Mouse (Mus musculus): ENCODE results near the gene Atp6v1a. TPM values are rescaled to one million over a fixed set of nuclear protein-coding genes. Genes with fewer than 3 reads are reported as not detected.

Atp6v1a gene
- total and polyA plus RNA-seq, 3 experiments: 75.0 to 104 (median 78.5) TPM

GRCm38 (mm10) chr16:44172297-44173154 is 33.0 kb upstream of the Atp6v1a start:
- H3K9ac ChIP-seq (ENCODE audit: insufficient read depth, low read depth): peak overlapping the region; percentile 99
- H3K27me3 ChIP-seq (replicated peaks): no peaks in the 10 kb centered on the region
- no peaks in the 10 kb centered on the region for H3K9me3 ChIP-seq (replicated peaks; ENCODE audit: low read length)
- no peaks in the 10 kb centered on the region for H3K36me3 ChIP-seq (replicated peaks in 1 of 2; ENCODE audit: control insufficient read depth in 1 of 2, insufficient read depth in 1 of 2, low read length in 1 of 2)
- DNase-seq (ENCODE audit: extremely low read depth): peak; percentile 99
- H3K4me1 ChIP-seq (ENCODE audit: control insufficient read depth in 1 of 2, insufficient read depth in 2 of 2): peaks cover 6 to 25% of the 10 kb centered on the region in 2 experiments; a peak in 3 of 4 replicates
- in situ Hi-C loops (cut with MboI; ENCODE audit: low pct_ligation_motif_present, low pct_unique_long_range_greater_than_20kb, low sequenced_read_pairs) (no loop called here), dilution Hi-C loops (cut with MboI; ENCODE audit: extremely low pct_ligation_motif_present, extremely low pct_unique_long_range_greater_than_20kb, low sequenced_read_pairs) (no loop called here)
- H3K27ac ChIP-seq (ENCODE audit: insufficient read depth, low read depth): peak overlapping the region; percentile 83
- peak overlapping the region; percentile 85 for H3K4me2 ChIP-seq (ENCODE audit: insufficient read depth, low read depth, poor library complexity, severe bottlenecking)
- no peaks in the 10 kb centered on the region; the same call in 1 of the 2 replicates for H3K79me2 ChIP-seq (replicated peaks; ENCODE audit: control insufficient read depth, extremely low read depth, insufficient read depth, poor library complexity, severe bottlenecking)
- peak overlapping the region; percentile 60 to 92 (median 78) for H3K4me3 ChIP-seq (replicated peaks in 1 of 3; ENCODE audit: low read depth in 2 of 3, low read length in 2 of 3, poor library complexity in 1 of 3)
- TF ChIP-seq ZC3H11A (IDR thresholded peaks at IDR 0.05; ENCODE audit: low read depth, low read length) (no peak), RAD21 (IDR thresholded peaks at IDR 0.05; ENCODE audit: low read depth, low read length) (peak; percentile 39), NRF1 (IDR thresholded peaks at IDR 0.05; ENCODE audit: low read depth, low read length) (peak; percentile 64), TBP (conservative IDR thresholded peaks at IDR 0.05; ENCODE audit: low read depth, low read length) (peak; percentile 66), SIN3A (IDR thresholded peaks at IDR 0.05; ENCODE audit: low read length) (peak; percentile 79), MAX (IDR thresholded peaks at IDR 0.05; ENCODE audit: low read length) (peak; percentile 67), ZNF384 (IDR thresholded peaks at IDR 0.05; ENCODE audit: low read depth, low read length) (peak; percentile 100), UBTF (IDR thresholded peaks at IDR 0.05; ENCODE audit: low read depth, low read length) (no peak; the same call in 1 of the 2 replicates), ETS1 (conservative IDR thresholded peaks at IDR 0.05; ENCODE audit: low read depth, low read length) (no peak), BHLHE40 (IDR thresholded peaks at IDR 0.05; ENCODE audit: low read depth, low read length) (peak; percentile 24; the same call in 1 of the 2 replicates), RCOR1 (conservative IDR thresholded peaks at IDR 0.05; ENCODE audit: low read depth, low read length) (no peak), CTCF (conservative IDR thresholded peaks at IDR 0.05 in 1 of 2, IDR thresholded peaks at IDR 0.05 in 1 of 2; ENCODE audit: low read depth in 2 of 2, low read length in 2 of 2) (peak; percentile 37 to 81), JUND (conservative IDR thresholded peaks at IDR 0.05; ENCODE audit: low read depth, low read length) (0 out of 2 replicates have a peak, but pooled peaks have one; percentile 9), MYC (IDR thresholded peaks at IDR 0.05; ENCODE audit: low read depth, low read length) (no peak), CHD1 (IDR thresholded peaks at IDR 0.05; ENCODE audit: low read depth, low read length) (peak; percentile 65; the same call in 1 of the 2 replicates), MEF2A (IDR thresholded peaks at IDR 0.05; ENCODE audit: borderline replicate concordance, low read depth, low read length) (peak; percentile 44; the same call in 1 of the 2 replicates), ZMIZ1 (IDR thresholded peaks at IDR 0.05; ENCODE audit: low read depth, low read length) (peak; percentile 41; the same call in 1 of the 2 replicates), ELF1 (IDR thresholded peaks at IDR 0.05; ENCODE audit: low read depth, low read length) (peak; percentile 89), SMC3 (IDR thresholded peaks at IDR 0.05; ENCODE audit: low read depth, low read length) (peak; percentile 58), USF2 (conservative IDR thresholded peaks at IDR 0.05; ENCODE audit: low read depth, low read length) (0 out of 2 replicates have a peak, but pooled peaks have one; percentile 15), TCF12 (IDR thresholded peaks at IDR 0.05; ENCODE audit: low read depth, low read length) (peak; percentile 62), NELFE (IDR thresholded peaks at IDR 0.05; ENCODE audit: low read depth, low read length) (no peak), POLR2AphosphoS2 (IDR thresholded peaks at IDR 0.05; ENCODE audit: low read depth, low read length) (no peak; the same call in 1 of the 2 replicates), E2F4 (IDR thresholded peaks at IDR 0.05; ENCODE audit: insufficient replicate concordance, low read depth, low read length) (peak; percentile 82; the same call in 1 of the 2 replicates), CHD2 (IDR thresholded peaks at IDR 0.05; ENCODE audit: low read length) (peak; percentile 96), KAT2A (IDR thresholded peaks at IDR 0.05; ENCODE audit: insufficient replicate concordance, low read length) (peak; percentile 85), PAX5 (IDR thresholded peaks at IDR 0.05; ENCODE audit: low read length) (no peak), MAZ (IDR thresholded peaks at IDR 0.05; ENCODE audit: low read depth, low read length) (peak; percentile 100), HCFC1 (IDR thresholded peaks at IDR 0.05; ENCODE audit: low read depth, low read length) (peak; percentile 83), EP300 (IDR thresholded peaks at IDR 0.05; ENCODE audit: low read length) (peak; percentile 13; the same call in 1 of the 2 replicates), JUN (IDR thresholded peaks at IDR 0.05; ENCODE audit: insufficient read depth, low read depth, low read length) (no peak), MAFK (IDR thresholded peaks at IDR 0.05; ENCODE audit: insufficient replicate concordance, low read length) (no peak), IRF4 (IDR thresholded peaks at IDR 0.05; ENCODE audit: low read depth, low read length) (peak; percentile 79), MXI1 (IDR thresholded peaks at IDR 0.05; ENCODE audit: low read depth, low read length) (peak; percentile 51; the same call in 1 of the 2 replicates), GABPA (IDR thresholded peaks at IDR 0.05; ENCODE audit: insufficient replicate concordance, low read depth, low read length) (peak; percentile 8; the same call in 1 of the 2 replicates), POLR2A (IDR thresholded peaks at IDR 0.05; ENCODE audit: low read depth, low read length) (no peak; the same call in 1 of the 2 replicates), USF1 (IDR thresholded peaks at IDR 0.05; ENCODE audit: low read depth, low read length) (no peak)
